8 mouse cellular contexts compared by ENCODE assay signal in genomic region chr5:100501267-100501666, GRCm38 (mm10). TPM values are rescaled to one million over a fixed set of nuclear protein-coding genes. Genes with fewer than 3 reads are reported as not detected.
DNase-seq lines count a peak whose midpoint lies in the region; ATAC-seq and TF ChIP-seq lines count a peak whose summit lies in the region.

No protein-coding gene starts in this region.

- no peaks in the 10 kb centered on the region for H3K27me3 ChIP-seq in forebrain, embryonic 10.5 days (ENCODE audit: poor library complexity, severe bottlenecking)
- H3K27me3 ChIP-seq in forebrain, postnatal 0 days (ENCODE audit: insufficient read depth, low read length), result no peaks in the 10 kb centered on the region; the same call in 1 of the 2 replicates
- no peaks in the 10 kb centered on the region for H3K27me3 ChIP-seq in hindbrain, embryonic 11.5 days (ENCODE audit: control insufficient read depth, insufficient read depth, low read length)
- no peaks in the 10 kb centered on the region for H3K27me3 ChIP-seq in kidney, adult 2 months (replicated peaks; ENCODE audit: control insufficient read depth, insufficient read depth, low read length)

- peaks cover 32% of the 10 kb centered on the region for H3K4me1 ChIP-seq in forebrain, embryonic 10.5 days
- peaks cover 18% of the 10 kb centered on the region for H3K4me1 ChIP-seq in forebrain, postnatal 0 days (ENCODE audit: insufficient read depth)
- H3K4me1 ChIP-seq in hindbrain, embryonic 11.5 days (replicated peaks; ENCODE audit: control insufficient read depth, insufficient read depth, low read length), result no peaks in the 10 kb centered on the region; the same call in 1 of the 2 replicates
- peaks cover 3% of the 10 kb centered on the region; the same call in 1 of the 2 replicates for H3K4me1 ChIP-seq in kidney, adult 2 months (ENCODE audit: control insufficient read depth, insufficient read depth, low read length)

- DNase-seq in forebrain, embryonic 10.5 days (ENCODE audit: extremely low spot score, low spot score), result no peak
- no peak for DNase-seq in forebrain, postnatal 0 days
- peak; percentile 50 for DNase-seq in CD4-positive, CD25-positive, alpha-beta regulatory T cell, adult 2 months (ENCODE audit: low read depth, low spot score)
- no peak for DNase-seq in hindbrain, embryonic 11.5 days (ENCODE audit: low spot score)
- DNase-seq in cerebellum, postnatal 36 days, result no peak
- DNase-seq in kidney, adult 2 months, result no peak
- no peak for DNase-seq in left cerebral cortex, adult 9 months (ENCODE audit: low spot score in 2 of 2)

- no peak overlapping the region for H3K4me2 ChIP-seq in forebrain, postnatal 0 days (ENCODE audit: low read depth)
- H3K4me2 ChIP-seq in hindbrain, embryonic 11.5 days (replicated peaks; ENCODE audit: low read depth, low read length), result peak overlapping the region; percentile 44; the same call in 1 of the 2 replicates

- H3K9ac ChIP-seq in forebrain, postnatal 0 days, result no peak overlapping the region
- H3K9ac ChIP-seq in hindbrain, embryonic 11.5 days (ENCODE audit: low read depth, low read length), result peak overlapping the region; percentile 59

- no peak for TF ChIP-seq CTCF in forebrain, postnatal 0 days (IDR thresholded peaks at IDR 0.05; ENCODE audit: low read depth)
- TF ChIP-seq CTCF in kidney, adult 2 months (conservative IDR thresholded peaks at IDR 0.05; ENCODE audit: insufficient read depth, insufficient read length, low read depth, low read length), result no peak

- H3K27ac ChIP-seq in forebrain, embryonic 10.5 days, result peak overlapping the region; percentile 88
- no peak overlapping the region for H3K27ac ChIP-seq in forebrain, postnatal 0 days (ENCODE audit: low read depth, low read length)
- no peak overlapping the region for H3K27ac ChIP-seq in hindbrain, embryonic 11.5 days (ENCODE audit: low read depth, low read length)
- peak overlapping the region; percentile 31; the same call in 1 of the 2 replicates for H3K27ac ChIP-seq in macrophage
- no peak overlapping the region for H3K27ac ChIP-seq in kidney, adult 2 months (ENCODE audit: insufficient read depth, low read depth, low read length)

- no peaks in the 10 kb centered on the region for H3K9me3 ChIP-seq in forebrain, embryonic 10.5 days
- H3K9me3 ChIP-seq in forebrain, postnatal 0 days (ENCODE audit: low read length), result no peaks in the 10 kb centered on the region
- no peaks in the 10 kb centered on the region for H3K9me3 ChIP-seq in hindbrain, embryonic 11.5 days (ENCODE audit: control insufficient read depth, low read length)

- H3K79me2 ChIP-seq in macrophage (ENCODE audit: inconsistent target), result peaks cover 35% of the 10 kb centered on the region

- WGBS in forebrain, embryonic 10.5 days, result 86% methylated on average over 4 of the region's 4 CpGs
- WGBS in forebrain, postnatal 0 days, result 86% methylated on average over 4 of the region's 4 CpGs
- 90% methylated on average over 4 of the region's 4 CpGs for WGBS in hindbrain, embryonic 11.5 days
- WGBS in macrophage (ENCODE audit: missing documents), result 27% methylated on average over 4 of the region's 4 CpGs
- WGBS in kidney, adult 2 months, result 71% methylated on average over 4 of the region's 4 CpGs

- peak overlapping the region; percentile 90; the same call in 1 of the 2 replicates for H3K4me3 ChIP-seq in forebrain, embryonic 10.5 days
- no peak overlapping the region for H3K4me3 ChIP-seq in forebrain, postnatal 0 days (ENCODE audit: low read depth, low read length)
- no peak overlapping the region for H3K4me3 ChIP-seq in hindbrain, embryonic 11.5 days (ENCODE audit: low read depth, low read length)
- no peak overlapping the region for H3K4me3 ChIP-seq in macrophage (ENCODE audit: inconsistent target)
- no peak overlapping the region for H3K4me3 ChIP-seq in kidney, adult 2 months (ENCODE audit: insufficient read depth, low read depth, low read length)

- H3K36me3 ChIP-seq in forebrain, embryonic 10.5 days (replicated peaks), result no peaks in the 10 kb centered on the region
- no peaks in the 10 kb centered on the region for H3K36me3 ChIP-seq in forebrain, postnatal 0 days (ENCODE audit: insufficient read depth)
- no peaks in the 10 kb centered on the region for H3K36me3 ChIP-seq in hindbrain, embryonic 11.5 days (ENCODE audit: control insufficient read depth, insufficient read depth, low read length)
- H3K36me3 ChIP-seq in macrophage (ENCODE audit: inconsistent target), result no peaks in the 10 kb centered on the region
- H3K36me3 ChIP-seq in kidney, adult 2 months (ENCODE audit: control insufficient read depth, insufficient read depth, low read length), result no peaks in the 10 kb centered on the region

- no peak for TF ChIP-seq POLR2A in kidney, adult 2 months (IDR thresholded peaks at IDR 0.05; ENCODE audit: low read depth, low read length)

- ATAC-seq in forebrain, postnatal 0 days, result no peak
- ATAC-seq in hindbrain, embryonic 11.5 days (ENCODE audit: low FRiP score), result no peak

RNA-seq across cellular contexts. Expression of gene Lin54, which starts 0.8 kb away (rescaled TPM):
- 14.6 and 16.8 TPM in 2 replicates for polyA plus RNA-seq in forebrain, embryonic 10.5 days (2016; fragmentation: Nextera tagmentation; extraction: Ambion mirVana)
- 14.0 and 14.2 TPM in 2 replicates for total RNA-seq in forebrain, postnatal 0 days (2014; rRNA removed)
- 4.8 and 7.2 TPM in 2 replicates for polyA plus RNA-seq in forebrain, postnatal 0 days (2015; fragmentation: Nextera tagmentation; extraction: Ambion mirVana)
- polyA plus RNA-seq in hindbrain, embryonic 11.5 days (2014; fragmentation: Nextera tagmentation; extraction: Ambion mirVana), result 16.6 and 17.7 TPM in 2 replicates
- total RNA-seq in macrophage (2018; cell fraction: chromatin; rRNA removed), result 10 to 100 TPM; 10.3 to 60.6 (median 22.8) TPM
- 10 to 100 TPM in 25 of 26 experiments, 1 to 10 TPM in 1; 9.7 to 14.3 (median 12.2) TPM for total RNA-seq in macrophage (2018; cell fraction: cytosol; rRNA removed)
- 10 to 100 TPM; 10.1 to 37.5 (median 20.8) TPM for total RNA-seq in macrophage (2018; cell fraction: nucleus; rRNA removed)
- polyA plus RNA-seq in macrophage (2018), result 8.7 to 13.7 TPM (median 11.2 TPM) in 3 replicates
- polyA plus RNA-seq in kidney, adult 2 months (2012; rRNA removed), result 6.2 and 6.4 TPM in 2 replicates

RNA-seq across cellular contexts. Expression of gene Cops4, which starts 16.8 kb away (rescaled TPM):
- polyA plus RNA-seq in forebrain, embryonic 10.5 days (2016; fragmentation: Nextera tagmentation; extraction: Ambion mirVana), result 245 TPM in 2 replicates
- 136 and 159 TPM in 2 replicates for total RNA-seq in forebrain, postnatal 0 days (2014; rRNA removed)
- polyA plus RNA-seq in forebrain, postnatal 0 days (2015; fragmentation: Nextera tagmentation; extraction: Ambion mirVana), result 172 and 184 TPM in 2 replicates
- polyA plus RNA-seq in hindbrain, embryonic 11.5 days (2014; fragmentation: Nextera tagmentation; extraction: Ambion mirVana), result 229 and 239 TPM in 2 replicates
- 10 to 100 TPM; 15.8 to 70.1 (median 37.5) TPM for total RNA-seq in macrophage (2018; cell fraction: chromatin; rRNA removed)
- 10 to 100 TPM; 27.7 to 50.9 (median 41.2) TPM for total RNA-seq in macrophage (2018; cell fraction: cytosol; rRNA removed)
- total RNA-seq in macrophage (2018; cell fraction: nucleus; rRNA removed), result 10 to 100 TPM in 25 of 26 experiments, 1 to 10 TPM in 1; 9.6 to 45.9 (median 23.5) TPM
- 39.5 to 73.9 TPM (median 51.8 TPM) in 3 replicates for polyA plus RNA-seq in macrophage (2018)
- 25.4 and 29.8 TPM in 2 replicates for polyA plus RNA-seq in kidney, adult 2 months (2012; rRNA removed)

Comparison
In these comparisons a context has a peak if more than half of its experiments do, and no peak if none do; other contexts are left out.
1. H3K27ac ChIP-seq: peak in forebrain, embryonic 10.5 days (single experiment) and macrophage (single experiment); none in forebrain, postnatal 0 days (single experiment), hindbrain, embryonic 11.5 days (single experiment) and kidney, adult 2 months (single experiment).